Mouse (Mus musculus) left cerebral cortex, postnatal 36 days (tissue): Measurements from ENCODE around the gene Kcnd2. TPM values are rescaled to one million over a fixed set of nuclear protein-coding genes. Genes with fewer than 3 reads are reported as not detected.

ENCODE experiments used
- DNase-seq, 2 experiments: peaks; one replicate each; pipeline ENCODE4 v3.0.0; 2021 to 2022; ENCODE audit warnings: low spot score in 2 of 2, mixed read lengths in 1 of 2
- intact Hi-C: fragments of 180-260 bp; cut with DNase I; formaldehyde crosslinking; loops from one replicate; pipeline ENCODE4 v1.15.1; 2025
- total RNA-seq, 2 experiments: library from RNA; stranded (reverse); gene quantifications; 2 replicates each; pipeline ENCODE4 v1.2.3; 2021

The Kcnd2 gene
- total RNA-seq, 2 experiments from 2014 or later, result 73.7 to 74.1 TPM

DNA sequence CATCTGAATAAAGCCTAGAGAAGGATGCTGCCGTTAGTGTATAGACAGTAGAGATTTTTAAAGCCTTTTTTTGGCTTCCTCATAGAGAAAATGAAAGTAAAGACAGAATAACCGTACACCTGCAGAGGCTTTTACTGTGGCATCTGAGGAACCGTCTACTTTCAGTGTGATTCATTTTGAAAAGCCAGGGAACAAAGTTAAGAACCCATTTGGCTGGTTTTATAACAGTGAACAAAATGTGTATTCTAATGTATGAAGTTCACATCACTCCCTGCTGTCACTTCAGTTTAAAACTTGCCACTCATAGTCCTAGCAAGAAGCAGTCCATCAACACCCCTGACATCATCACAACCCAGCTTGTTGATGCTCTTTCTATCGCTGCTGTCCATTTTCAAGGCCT lies 414.7 kb downstream of the Kcnd2 start:
- intact Hi-C loops, result no loop called here
- no peak for DNase-seq

DNA sequence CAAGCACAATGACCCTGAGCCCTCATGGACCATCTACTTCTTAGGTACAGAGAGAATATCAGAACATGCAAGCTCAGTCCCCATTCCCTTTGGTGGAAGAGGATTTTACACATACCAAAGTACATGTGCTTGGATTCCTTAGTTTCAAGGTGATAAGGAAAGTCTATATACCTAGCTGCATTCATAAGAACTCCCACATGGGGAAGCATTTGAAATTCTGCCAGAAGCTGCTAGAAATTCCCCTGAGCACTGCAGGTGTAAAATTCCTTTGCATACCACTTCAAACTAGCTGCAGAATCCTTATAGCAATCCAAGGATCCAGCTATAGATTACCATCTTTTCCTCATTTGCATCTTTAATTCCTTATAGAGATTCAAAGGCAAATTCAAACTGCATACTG lies 440.4 kb downstream of the Kcnd2 start:
- intact Hi-C loops, result no loop called here
- no peak for DNase-seq

GRCm38 (mm10) chr6:21664135-21664534 lies 448.8 kb downstream of the Kcnd2 start:
- DNase-seq, result no peak
- intact Hi-C loops, result no loop called here

DNA sequence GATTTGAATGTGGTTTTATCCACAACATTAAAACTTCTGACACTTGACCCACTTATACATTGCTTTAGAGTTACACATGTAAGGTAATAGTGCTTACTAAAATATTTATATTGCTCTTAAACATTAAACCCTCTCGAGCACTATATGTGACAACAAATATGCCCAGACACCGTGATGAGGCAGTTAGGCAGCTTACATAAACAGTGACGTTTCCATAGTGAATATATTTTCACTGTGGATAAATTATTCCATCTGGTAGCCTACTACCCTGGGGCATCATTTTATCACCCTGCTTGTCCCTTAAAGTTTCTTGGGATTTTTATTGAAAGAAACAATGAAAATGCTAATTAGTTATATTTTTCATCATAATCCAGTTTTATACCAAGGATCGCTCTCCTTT lies 449.3 kb downstream of the Kcnd2 start:
- intact Hi-C loops, result no loop called here

DNA sequence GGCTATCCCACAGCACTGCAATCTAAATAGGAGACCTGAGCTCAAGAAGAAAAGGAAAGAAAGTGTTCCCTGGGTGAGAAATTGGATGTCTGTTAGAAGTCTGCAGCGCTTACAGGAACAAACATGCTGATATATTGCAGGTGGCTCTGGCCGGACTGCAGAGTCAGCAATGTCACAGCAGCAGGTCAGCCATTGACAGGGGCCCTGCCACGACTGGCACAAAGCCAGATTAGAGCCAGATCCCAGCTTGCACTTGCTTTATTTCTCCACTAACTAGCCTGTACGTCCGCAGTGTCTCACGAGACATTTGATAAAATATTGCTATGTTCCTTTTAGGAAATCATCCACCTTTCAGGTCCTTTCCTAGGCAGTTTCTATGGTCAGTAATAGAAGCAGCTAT lies 468.9 kb downstream of the Kcnd2 start:
- intact Hi-C loops, result no loop called here
- no peak for DNase-seq

More for the DNA sequence above, 449.3 kb downstream of the Kcnd2 start:
- no peak for DNase-seq

- intact Hi-C loops, result no loop called here
- DNase-seq, result no peak
These were observed 471.1 kb downstream of the Kcnd2 start for GRCm38 (mm10) chr6:21686388-21686787.

DNA sequence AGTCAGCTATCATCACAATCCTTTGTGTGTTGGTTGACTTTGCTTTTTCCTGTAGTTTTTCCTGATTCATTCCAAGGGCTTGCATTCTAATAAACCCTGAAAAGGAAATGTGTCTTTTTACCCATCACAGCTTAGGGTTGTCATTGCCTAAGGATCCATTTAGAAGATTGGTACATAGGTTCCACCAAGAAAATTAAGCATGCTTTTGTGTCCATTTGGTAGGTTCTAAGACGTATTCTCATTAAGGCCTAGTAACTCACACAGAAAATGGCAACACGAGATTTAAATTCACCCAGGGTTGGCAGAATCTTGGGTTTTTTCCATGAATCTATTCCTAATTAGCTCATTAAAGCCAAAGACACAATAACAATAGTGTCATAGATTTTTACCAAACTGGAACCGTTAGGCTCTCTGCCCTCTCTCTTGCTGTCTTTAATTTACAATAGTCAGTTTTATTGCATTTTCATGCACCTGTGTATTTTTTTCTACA lies 477.6 kb downstream of the Kcnd2 start:
- DNase-seq, result no peak
- intact Hi-C loops, result no loop called here

DNA sequence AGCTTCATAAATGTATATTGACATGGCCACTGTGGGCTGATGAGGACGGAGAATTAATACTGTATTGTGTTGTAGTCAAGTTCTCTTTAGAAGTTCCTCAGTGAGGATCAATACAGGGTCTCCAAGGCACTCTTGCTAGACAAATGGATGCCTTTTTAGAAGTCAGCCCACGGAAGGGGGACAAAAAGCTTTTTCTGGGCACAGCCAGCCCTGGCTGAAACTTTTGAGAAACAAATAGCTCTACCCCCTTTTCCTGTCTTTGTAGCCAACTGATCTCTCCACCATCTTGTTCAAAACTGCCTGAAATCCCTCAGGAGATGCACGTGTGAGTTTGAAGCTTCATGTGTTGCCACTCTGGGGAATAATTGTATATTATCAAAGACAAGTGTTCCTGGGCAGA lies 482.3 kb downstream of the Kcnd2 start:
- intact Hi-C loops, result no loop called here
- DNase-seq, result no peak

- intact Hi-C loops, result no loop called here
- DNase-seq, result no peak
These were observed 485.8 kb downstream of the Kcnd2 start for GRCm38 (mm10) chr6:21701131-21701530.

DNA sequence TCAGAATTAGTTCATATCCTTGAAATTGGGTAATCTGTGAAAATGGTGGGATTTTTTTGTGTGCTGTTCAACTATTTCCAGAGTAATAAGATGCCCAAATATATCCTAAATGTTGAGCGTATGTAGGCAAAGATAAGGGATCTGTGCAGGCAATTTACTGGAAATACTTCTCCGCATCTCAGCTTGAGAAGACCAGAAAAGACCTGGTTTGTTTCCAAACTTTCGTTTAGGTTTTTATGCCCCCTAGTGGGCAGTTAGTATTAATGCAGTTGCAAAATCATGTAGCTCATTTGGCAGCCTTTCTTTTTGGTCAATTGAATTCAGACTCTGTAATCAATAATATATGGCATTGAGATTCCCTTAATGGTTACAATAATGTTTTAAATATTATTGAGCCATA lies 493.9 kb downstream of the Kcnd2 start:
- no peak for DNase-seq
- intact Hi-C loops, result no loop called here

DNA sequence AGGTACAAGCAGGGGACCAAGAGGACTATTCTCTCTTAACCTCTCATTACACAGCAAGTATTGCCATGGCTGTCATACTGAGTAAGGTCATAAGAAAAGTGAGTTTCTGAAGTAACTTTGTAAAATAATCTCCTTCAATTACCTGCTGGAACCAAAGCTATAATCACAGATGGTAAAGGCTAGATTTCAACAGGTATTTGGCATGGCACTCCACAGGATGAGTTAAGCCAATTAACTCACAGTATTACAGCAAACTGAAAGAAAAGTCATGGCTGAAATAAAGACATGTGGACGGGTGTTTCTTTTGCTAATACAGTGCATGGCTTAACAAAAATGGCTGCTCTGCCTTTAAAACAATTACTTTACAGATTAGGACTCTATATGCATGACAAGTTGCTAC lies 503.8 kb downstream of the Kcnd2 start:
- intact Hi-C loops, result no loop called here
- DNase-seq, result no peak

DNA sequence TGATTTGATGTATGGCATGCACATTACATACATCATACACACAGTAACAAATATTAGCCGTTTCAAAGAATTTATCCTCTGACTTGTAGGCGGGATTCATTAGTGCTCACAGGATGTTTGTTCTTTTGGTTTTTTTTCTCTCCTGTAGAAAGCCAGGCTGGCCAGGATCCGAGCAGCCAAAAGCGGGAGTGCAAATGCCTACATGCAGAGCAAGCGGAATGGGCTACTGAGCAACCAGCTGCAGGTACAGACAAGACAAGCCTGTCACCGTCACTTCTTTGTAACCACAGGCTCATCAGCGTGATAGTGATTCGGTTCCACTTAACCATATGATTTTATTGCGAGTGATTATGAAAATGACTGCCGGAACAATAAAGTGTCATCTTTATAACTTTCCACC lies 506.9 kb downstream of the Kcnd2 start:
- intact Hi-C loops, result no loop called here

GRCm38 (mm10) chr6:21740606-21741005 lies 525.3 kb downstream of the Kcnd2 start:
- intact Hi-C loops, result no loop called here
- DNase-seq, result no peak

More for the DNA sequence above, 506.9 kb downstream of the Kcnd2 start:
- DNase-seq, result no peak

DNA sequence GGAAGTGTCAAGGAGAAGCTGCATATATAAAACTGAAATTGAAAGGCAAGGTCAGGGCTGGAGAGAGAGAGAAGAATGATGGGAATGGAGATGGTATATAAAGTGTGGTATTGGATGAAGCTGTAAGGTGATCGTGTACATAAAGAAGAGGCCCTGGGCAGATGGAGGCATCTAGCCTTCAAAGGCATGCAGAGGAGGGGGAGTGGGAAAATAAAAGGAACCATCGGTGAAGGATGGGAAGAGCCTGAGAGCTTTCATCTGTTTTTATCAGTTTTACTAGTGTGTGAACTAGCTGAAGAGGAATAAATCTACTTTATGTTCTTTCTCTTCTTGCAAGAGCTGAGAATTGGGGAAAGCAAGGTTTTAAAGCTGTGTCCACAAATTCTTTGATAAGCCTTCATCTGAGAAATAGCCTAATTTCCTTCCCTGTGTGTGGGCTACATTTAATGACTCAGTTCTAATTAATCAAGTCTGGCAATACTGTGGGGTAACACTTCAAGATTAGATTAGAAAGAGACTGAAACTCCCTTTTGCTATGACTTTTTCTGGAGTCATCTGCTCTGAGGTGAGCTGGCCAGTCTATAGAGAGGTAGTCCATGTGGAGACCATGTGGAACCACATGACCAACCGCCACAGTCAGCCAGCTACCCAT lies 529.4 kb downstream of the Kcnd2 start:
- intact Hi-C loops, result no loop called here
- no peak for DNase-seq

DNA sequence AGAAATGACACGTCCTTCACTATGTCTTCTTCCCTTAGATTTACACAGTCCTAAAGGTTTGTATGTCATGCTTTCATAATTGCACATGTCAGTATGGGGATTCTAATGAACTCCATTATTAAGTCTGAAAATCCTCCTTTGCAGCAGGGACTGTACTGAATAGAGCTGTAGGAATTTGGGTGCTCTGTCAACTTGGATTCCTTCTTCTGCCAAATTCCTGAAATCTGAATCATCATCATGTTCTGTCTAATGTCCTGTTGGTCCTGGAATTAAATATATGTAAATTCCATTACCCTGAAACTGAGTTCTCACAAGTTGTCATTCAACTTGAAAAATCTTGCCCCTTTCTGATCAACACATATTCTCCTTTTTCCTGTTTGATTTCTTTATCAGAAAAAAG lies 532.2 kb downstream of the Kcnd2 start:
- intact Hi-C loops, result no loop called here
- DNase-seq, result no peak

DNA sequence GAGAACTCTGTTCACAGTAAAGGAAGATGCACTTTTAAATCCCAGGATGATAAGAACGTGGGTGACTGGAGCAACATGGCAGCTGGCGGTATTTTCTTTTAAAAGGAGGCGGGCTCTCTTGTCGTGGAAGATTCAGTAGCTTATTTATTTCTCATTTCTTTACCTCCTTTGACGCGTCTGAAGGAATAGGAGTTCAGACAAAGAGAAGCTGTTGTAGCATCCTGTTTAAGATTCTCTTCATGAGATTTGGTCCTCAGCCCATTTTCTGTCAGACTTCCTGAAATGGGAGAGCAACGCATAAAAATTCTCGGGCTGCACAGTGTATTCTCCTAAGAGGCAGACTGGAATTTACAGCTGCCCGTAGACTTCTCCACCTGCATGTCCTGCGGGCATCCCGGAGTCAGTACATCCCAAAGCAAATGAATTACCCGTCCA lies 552.5 kb downstream of the Kcnd2 start:
- no peak for DNase-seq
- intact Hi-C loops, result no loop called here

DNA sequence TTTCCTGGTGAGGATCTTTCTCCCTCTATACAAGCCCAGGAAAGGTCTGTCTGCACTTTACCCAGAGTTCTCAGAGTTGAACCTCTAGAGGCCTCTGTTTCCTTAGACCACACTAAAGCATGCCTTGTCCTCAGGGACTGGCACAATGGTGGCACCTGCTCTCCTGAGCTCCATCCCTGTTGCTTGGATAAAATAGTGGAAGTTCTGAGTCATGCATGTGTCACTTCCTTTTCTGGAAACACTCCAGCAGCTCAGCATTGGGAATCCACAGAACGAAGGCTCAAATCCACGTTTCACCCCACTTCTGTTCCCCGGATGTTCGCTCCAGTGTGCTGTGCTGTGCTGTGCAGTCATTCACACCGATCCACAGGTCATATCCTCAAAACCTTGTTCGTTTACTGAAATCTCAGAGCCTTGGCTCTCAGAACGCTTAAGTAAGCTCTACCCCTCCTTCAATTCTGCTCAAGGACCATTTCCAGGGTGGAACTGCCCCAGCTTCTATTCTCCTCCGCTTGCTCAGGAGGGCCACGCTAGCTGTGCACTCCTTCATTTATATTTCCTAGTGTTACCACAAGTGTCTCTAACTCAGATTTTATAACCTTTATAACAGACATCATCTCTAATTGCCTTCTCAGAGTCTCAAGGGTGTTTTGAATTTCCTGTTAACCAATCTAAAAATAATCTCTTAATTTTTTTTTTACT lies 553.6 kb downstream of the Kcnd2 start:
- DNase-seq, result no peak
- intact Hi-C loops, result no loop called here

- intact Hi-C loops, result no loop called here
These were observed 554.1 kb downstream of the Kcnd2 start for GRCm38 (mm10) chr6:21769447-21769809.

DNA sequence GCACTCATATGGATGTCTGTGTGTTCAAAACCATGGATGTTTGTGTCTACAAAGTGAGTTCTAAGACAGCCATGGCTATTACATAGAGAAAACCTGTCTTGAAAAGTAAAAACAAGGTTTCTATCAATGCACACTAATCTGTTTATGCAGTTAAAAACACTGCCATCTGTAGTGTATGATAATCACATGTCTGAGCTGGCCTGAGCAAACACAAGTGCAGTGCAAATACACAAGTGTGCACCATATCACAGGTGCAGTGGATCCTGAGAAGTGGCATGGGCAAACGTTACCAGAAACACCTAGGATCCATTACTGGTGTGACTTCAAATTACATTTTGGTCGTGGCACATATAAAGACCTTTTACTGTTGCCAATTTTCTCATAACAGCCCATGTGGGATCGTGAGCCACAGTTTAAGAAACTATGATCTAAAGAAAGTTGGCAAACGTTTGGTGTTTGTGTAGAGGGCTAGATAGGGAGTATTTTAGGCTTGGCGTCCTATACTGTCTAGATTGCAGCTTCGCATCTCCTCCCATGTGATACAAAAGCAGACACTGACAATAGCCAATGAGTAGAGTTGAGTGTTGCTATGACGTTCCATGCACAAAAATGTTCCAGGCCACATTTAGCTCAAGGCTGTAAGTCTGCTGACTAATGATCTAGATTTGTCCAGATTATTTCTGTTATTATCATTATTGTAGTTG lies 559.1 kb downstream of the Kcnd2 start:
- DNase-seq, result no peak
- intact Hi-C loops, result no loop called here

More at GRCm38 (mm10) chr6:21769447-21769809, 554.1 kb downstream of the Kcnd2 start:
- no peak for DNase-seq
